Mouse (Mus musculus) hindbrain, embryonic 14.5 days (tissue): ENCODE results near the gene Plppr3. TPM values are rescaled to one million over a fixed set of nuclear protein-coding genes. Genes with fewer than 3 reads are reported as not detected.

Experiments
- ATAC-seq: fragments of 200-750 bp; cut with Nextera tagmentation; 2 replicates; pipeline ENCODE4 v1.8.0; 2017; ENCODE audit warnings: moderate number of reproducible peaks, mild to moderate bottlenecking, moderate TSS enrichment, moderate library complexity; ENCODE audit not compliant: low FRiP score
- DNase-seq: peaks from one replicate; pipeline ENCODE4 v3.0.0-alpha.2; 2015; ENCODE audit warnings: low spot score
- H3K27ac ChIP-seq: fragments of 300-500 bp; sonication (generic); 2 replicates; pipeline ENCODE4 v1.5.1; 2014; ENCODE audit warnings: mild to moderate bottlenecking, moderate library complexity
- H3K27me3 ChIP-seq: fragments of 300-500 bp; sonication (generic); 2 replicates; pipeline ENCODE4 v1.6.1; 2014; ENCODE audit warnings: mild to moderate bottlenecking, low read length, mixed read lengths; ENCODE audit not compliant: control insufficient read depth, insufficient read depth
- H3K36me3 ChIP-seq: fragments of 300-500 bp; sonication (generic); replicated peaks from 2 replicates; pipeline ENCODE4 v1.6.1; 2014; ENCODE audit not compliant: control insufficient read depth, insufficient read depth
- H3K4me1 ChIP-seq: fragments of 300-500 bp; sonication (generic); replicated peaks from 2 replicates; pipeline ENCODE4 v1.6.1; 2014; ENCODE audit warnings: antibody characterized with exemption, low read length, mixed read lengths; ENCODE audit not compliant: control insufficient read depth, insufficient read depth
- H3K4me2 ChIP-seq: fragments of 300-500 bp; sonication (generic); replicated peaks from 2 replicates; pipeline ENCODE4 v1.6.1; 2014; ENCODE audit warnings: mild to moderate bottlenecking, moderate library complexity
- H3K4me3 ChIP-seq: fragments of 300-500 bp; sonication (generic); replicated peaks from 2 replicates; pipeline ENCODE4 v1.5.1; 2014; ENCODE audit warnings: mild to moderate bottlenecking, low read length
- H3K9ac ChIP-seq: fragments of 300-500 bp; sonication (generic); 2 replicates; pipeline ENCODE4 v1.6.1; 2014
- H3K9me3 ChIP-seq: fragments of 300-500 bp; sonication (generic); 2 replicates; pipeline ENCODE4 v1.6.1; 2016; ENCODE audit warnings: low read length; ENCODE audit not compliant: control insufficient read depth
- WGBS: fragments of 180-500 bp; shearing (Covaris S2); extraction: QIAGEN DNeasy Blood & Tissue Kit; methylation state at CpG from one replicate; pipeline ENCODE4 v1.1.7; 2014; 5-methylcytosine and 5-hydroxymethylcytosine counted together
- polyA plus RNA-seq: library from polyadenylated mRNA; unstranded; fragments of >200 nt; fragmentation: Nextera tagmentation; extraction: Ambion mirVana; gene quantifications from 2 replicates; pipeline ENCODE4 v1.2.1, GENCODE M21; 2014

Gene Plppr3
- polyA plus RNA-seq, 1 experiment from 2014 or later: 288 TPM

GRCm38 (mm10) chr10:79856280-79856679 is 18.2 kb downstream of the Plppr3 start:
- WGBS: 39% methylated on average over 6 of the region's 6 CpGs
- peak overlapping the region; percentile 98 for H3K9ac ChIP-seq
- H3K4me1 ChIP-seq: peaks cover 58% of the 10 kb centered on the region
- no peaks in the 10 kb centered on the region for H3K9me3 ChIP-seq
- H3K27ac ChIP-seq: peak overlapping the region; percentile 29
- H3K27me3 ChIP-seq: no peaks in the 10 kb centered on the region
- peak overlapping the region; percentile 98 for H3K4me2 ChIP-seq
- no peak for ATAC-seq
- H3K4me3 ChIP-seq: peak overlapping the region; percentile 95
- peaks cover 49% of the 10 kb centered on the region for H3K36me3 ChIP-seq
- no peak for DNase-seq

GRCm38 (mm10) chr10:79855558-79856184 is 18.8 kb downstream of the Plppr3 start:
- Histone ChIP-seq H3K27ac (peak overlapping the region; percentile 100), H3K4me2 (peak overlapping the region; percentile 98), H3K9me3 (no peaks in the 10 kb centered on the region), H3K4me3 (peak overlapping the region; percentile 95), H3K9ac (peak overlapping the region; percentile 98), H3K36me3 (peaks cover 43% of the 10 kb centered on the region), H3K27me3 (no peaks in the 10 kb centered on the region), H3K4me1 (peaks cover 62% of the 10 kb centered on the region)
- ATAC-seq: no peak
- 2% methylated on average over 10 of the region's 10 CpGs for WGBS
- DNase-seq: no peak

- Histone ChIP-seq H3K27ac (peak overlapping the region; percentile 100), H3K4me1 (peaks cover 62% of the 10 kb centered on the region), H3K27me3 (no peaks in the 10 kb centered on the region), H3K4me2 (peak overlapping the region; percentile 98), H3K4me3 (peak overlapping the region; percentile 95), H3K9me3 (no peaks in the 10 kb centered on the region), H3K9ac (peak overlapping the region; percentile 98), H3K36me3 (peaks cover 36% of the 10 kb centered on the region)
- peak; percentile 9 for ATAC-seq
- WGBS: under 1% methylated on average over 77 of the region's 83 CpGs
- DNase-seq: peak; percentile 72
Observed at GRCm38 (mm10) chr10:79854801-79855541, 19.5 kb downstream of the Plppr3 start.

- Histone ChIP-seq H3K27ac (peak within 1 kb of the TSS; percentile 100), H3K4me2 (peak within 1 kb of the TSS; percentile 98), H3K27me3 (no peaks in the 10 kb centered on the region), H3K9me3 (no peaks in the 10 kb centered on the region), H3K4me3 (peak within 1 kb of the TSS; percentile 95), H3K9ac (peak within 1 kb of the TSS; percentile 98), H3K36me3 (peaks cover 28% of the 10 kb centered on the region), H3K4me1 (peaks cover 61% of the 10 kb centered on the region)
- DNase-seq (peak; percentile 99), ATAC-seq (peak; percentile 93)
- under 1% methylated on average over 74 of the region's 75 CpGs for WGBS
Observed at GRCm38 (mm10) chr10:79853860-79854795, 20.3 kb downstream of the Plppr3 start, which contains the start of gene Ptbp1. TSS of gene Ptbp1 (plus strand) at chr10:79854427.

- H3K9ac ChIP-seq: peak overlapping the region; percentile 75
- WGBS: under 1% methylated on average over 15 of the region's 15 CpGs
- peaks cover 53% of the 10 kb centered on the region for H3K4me1 ChIP-seq
- peaks cover 20% of the 10 kb centered on the region; the same call in 1 of the 2 replicates for H3K36me3 ChIP-seq
- H3K27me3 ChIP-seq: no peaks in the 10 kb centered on the region
- H3K4me3 ChIP-seq: peak overlapping the region; percentile 95
- peak overlapping the region; percentile 74 for H3K4me2 ChIP-seq
- peak overlapping the region; percentile 98 for H3K27ac ChIP-seq
- no peaks in the 10 kb centered on the region for H3K9me3 ChIP-seq
- DNase-seq (peak; percentile 88), ATAC-seq (peak; percentile 10; the same call in 1 of the 2 replicates)
Observed at GRCm38 (mm10) chr10:79853392-79853791, 21.0 kb downstream of the Plppr3 start.

GRCm38 (mm10) chr10:79852827-79853226 is 21.6 kb downstream of the Plppr3 start:
- Histone ChIP-seq H3K4me2 (peak overlapping the region; percentile 74), H3K36me3 (peaks cover 16% of the 10 kb centered on the region; the same call in 1 of the 2 replicates), H3K27ac (peak overlapping the region; percentile 98), H3K4me3 (peak overlapping the region; percentile 95), H3K27me3 (no peaks in the 10 kb centered on the region), H3K9me3 (no peaks in the 10 kb centered on the region), H3K9ac (peak overlapping the region; percentile 75), H3K4me1 (peaks cover 48% of the 10 kb centered on the region)
- ATAC-seq (no peak), DNase-seq (no peak)
- 21% methylated on average over 8 of the region's 8 CpGs for WGBS

GRCm38 (mm10) chr10:79852107-79852789 is 22.2 kb downstream of the Plppr3 start:
- Histone ChIP-seq H3K4me2 (peak overlapping the region; percentile 74), H3K9ac (peak overlapping the region; percentile 75), H3K4me3 (peak overlapping the region; percentile 95), H3K36me3 (peaks cover 11% of the 10 kb centered on the region; the same call in 1 of the 2 replicates), H3K27me3 (no peaks in the 10 kb centered on the region), H3K27ac (peak overlapping the region; percentile 98), H3K9me3 (no peaks in the 10 kb centered on the region), H3K4me1 (peaks cover 42% of the 10 kb centered on the region)
- DNase-seq (no peak), ATAC-seq (no peak)
- WGBS: 65% methylated on average over 9 of the region's 9 CpGs

GRCm38 (mm10) chr10:79851653-79852052 is 22.8 kb downstream of the Plppr3 start:
- Histone ChIP-seq H3K4me3 (no peak overlapping the region), H3K9ac (peak overlapping the region; percentile 75; the same call in 1 of the 2 replicates), H3K4me1 (peaks cover 36% of the 10 kb centered on the region), H3K27me3 (no peaks in the 10 kb centered on the region), H3K4me2 (peak overlapping the region; percentile 74; the same call in 1 of the 2 replicates), H3K36me3 (peaks cover 5% of the 10 kb centered on the region; the same call in 1 of the 2 replicates), H3K27ac (peak overlapping the region; percentile 98), H3K9me3 (no peaks in the 10 kb centered on the region)
- DNase-seq: no peak
- no peak for ATAC-seq
- WGBS: 80% methylated on average over 3 of the region's 3 CpGs
